8 mouse cellular contexts compared by ENCODE assay signal in the genomic region with DNA sequence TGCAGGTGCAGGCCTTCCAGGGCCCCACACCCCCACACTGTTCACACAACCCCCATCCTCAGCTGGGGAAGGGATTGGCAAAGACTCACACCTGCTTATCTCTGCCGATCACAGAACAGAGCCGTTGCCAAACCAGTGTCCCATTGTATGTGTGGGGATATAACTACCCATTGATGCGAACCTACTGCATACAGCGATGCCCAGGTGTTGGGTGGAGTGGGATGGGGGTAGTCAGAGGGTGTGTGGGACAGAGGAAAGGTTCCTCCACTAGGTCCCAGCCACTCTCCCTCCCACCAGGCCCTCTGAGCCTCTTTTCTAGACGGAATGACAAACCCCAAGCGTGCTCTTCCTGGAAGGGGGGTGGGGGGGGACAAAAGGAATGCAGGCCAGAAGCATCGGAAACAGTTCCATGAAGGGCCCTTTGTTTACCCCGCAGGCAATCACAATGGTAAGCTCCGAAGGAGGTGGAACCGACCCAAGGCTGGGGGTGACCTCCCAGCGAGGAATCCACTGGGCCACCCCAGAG. TPM values are rescaled to one million over a fixed set of nuclear protein-coding genes. Genes with fewer than 3 reads are reported as not detected.
DNase-seq lines count a peak whose midpoint lies in the region; ATAC-seq and TF ChIP-seq lines count a peak whose summit lies in the region.

A gene (minus strand): TSS at position 287 of the 526 bp plus-strand sequence.

- peak within 1 kb of the TSS; percentile 40 for H3K9ac ChIP-seq in midbrain, embryonic 12.5 days (replicated peaks)

- no peaks in the 10 kb centered on the region for H3K27me3 ChIP-seq in cerebellum, adult 2 months (ENCODE audit: control insufficient read depth, insufficient read depth, low read length)
- peaks cover 50% of the 10 kb centered on the region for H3K27me3 ChIP-seq in hindbrain, embryonic 10.5 days (ENCODE audit: insufficient read depth, poor library complexity, severe bottlenecking)
- H3K27me3 ChIP-seq in midbrain, embryonic 12.5 days = peaks cover 22% of the 10 kb centered on the region

- peaks cover 13% of the 10 kb centered on the region for H3K36me3 ChIP-seq in hindbrain, embryonic 10.5 days
- H3K36me3 ChIP-seq in midbrain, embryonic 12.5 days = peaks cover 9% of the 10 kb centered on the region; the same call in 1 of the 2 replicates

- no peak for TF ChIP-seq POLR2A in cerebellum, adult 2 months (IDR thresholded peaks at IDR 0.05; ENCODE audit: borderline replicate concordance, insufficient read depth, low read length)

- peak; percentile 80 for ATAC-seq in midbrain, embryonic 12.5 days (ENCODE audit: low FRiP score, low read depth)

- peak within 1 kb of the TSS; percentile 31 for H3K4me2 ChIP-seq in midbrain, embryonic 12.5 days (replicated peaks)

- H3K9me3 ChIP-seq in hindbrain, embryonic 10.5 days = no peaks in the 10 kb centered on the region
- no peaks in the 10 kb centered on the region for H3K9me3 ChIP-seq in midbrain, embryonic 12.5 days

- peak in 1 of 2 experiments; percentile 22 for DNase-seq in cerebellum, adult 2 months
- no peak for DNase-seq in cerebellum, postnatal 36 days
- DNase-seq in Muller cell, postnatal 12 days (ENCODE audit: inconsistent ontology term) = peak; percentile 99
- DNase-seq in hindbrain, embryonic 10.5 days (ENCODE audit: low spot score) = no peak
- no peak for DNase-seq in ovary, postnatal 10 days (ENCODE audit: low spot score)
- DNase-seq in layer of hippocampus, adult 9-10 months (ENCODE audit: low spot score) = no peak
- DNase-seq in right cerebral cortex, adult 2 months (ENCODE audit: low spot score in 2 of 2) = no peak

- H3K4me3 ChIP-seq in cerebellum, adult 2 months (replicated peaks; ENCODE audit: insufficient read depth, low read depth, low read length) = no peak within 1 kb of the TSS
- H3K4me3 ChIP-seq in hindbrain, embryonic 10.5 days = peak within 1 kb of the TSS; percentile 30
- no peak within 1 kb of the TSS for H3K4me3 ChIP-seq in midbrain, embryonic 12.5 days

- no peaks in the 10 kb centered on the region for H3K4me1 ChIP-seq in cerebellum, adult 2 months (ENCODE audit: control insufficient read depth, insufficient read depth, low read length)
- H3K4me1 ChIP-seq in hindbrain, embryonic 10.5 days (replicated peaks) = peaks cover 48% of the 10 kb centered on the region
- peaks cover 23% of the 10 kb centered on the region for H3K4me1 ChIP-seq in midbrain, embryonic 12.5 days

- no peak for TF ChIP-seq CTCF in cerebellum, adult 2 months (IDR thresholded peaks at IDR 0.05; ENCODE audit: borderline replicate concordance, insufficient read depth, low read depth, low read length)

- WGBS in cerebellum, adult 2 months = 67% methylated on average over 11 of the region's 11 CpGs
- WGBS in hindbrain, embryonic 10.5 days = 3% methylated on average over 11 of the region's 11 CpGs
- 2% methylated on average over 11 of the region's 11 CpGs for WGBS in midbrain, embryonic 12.5 days

- peak within 1 kb of the TSS; percentile 49 for H3K27ac ChIP-seq in cerebellum, adult 2 months (ENCODE audit: insufficient read depth, low read length)
- peak within 1 kb of the TSS; percentile 91 for H3K27ac ChIP-seq in hindbrain, embryonic 10.5 days
- H3K27ac ChIP-seq in midbrain, embryonic 12.5 days (replicated peaks) = peak within 1 kb of the TSS; percentile 76

RNA-seq across cellular contexts. Expression of the gene that starts here (rescaled TPM):
- polyA plus RNA-seq in cerebellum, adult 2 months (2012; rRNA removed) = 7.5 and 7.6 TPM in 2 replicates
- 0.47 and 1.1 TPM in 2 replicates for polyA plus RNA-seq in hindbrain, embryonic 10.5 days (2016; fragmentation: Nextera tagmentation; extraction: Ambion mirVana)
- 0.48 and 0.50 TPM in 2 replicates for polyA plus RNA-seq in midbrain, embryonic 12.5 days (2016; fragmentation: Nextera tagmentation; extraction: Ambion mirVana)

Comparison
In these comparisons a context has a peak if more than half of its experiments do, and no peak if none do; other contexts are left out.
1. Peak in ATAC-seq, H3K27ac ChIP-seq, H3K9ac ChIP-seq and H3K4me2 ChIP-seq in midbrain, embryonic 12.5 days; RNA of the gene not detected or under 1 TPM.